11 mouse cellular contexts compared by ENCODE assay signal in the genomic region with DNA sequence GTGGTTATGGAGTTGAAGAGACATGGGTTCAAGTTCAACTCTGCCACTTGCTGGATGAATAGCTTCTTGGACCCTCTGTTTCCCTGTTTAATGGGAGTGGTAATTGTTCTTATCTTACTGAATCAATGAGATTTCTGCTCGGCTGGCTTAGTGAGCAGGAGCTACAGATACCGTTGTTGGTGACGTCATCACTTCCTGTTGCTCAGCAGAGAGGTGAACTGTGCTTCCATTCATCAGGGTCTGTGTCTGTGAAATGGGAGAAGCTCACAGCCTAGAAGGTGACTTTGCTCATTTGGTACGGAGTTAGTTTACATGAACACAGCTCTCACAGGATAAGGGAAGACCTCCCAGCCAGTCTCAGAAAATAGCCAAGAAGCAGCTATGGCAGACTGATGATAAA. TPM values are rescaled to one million over a fixed set of nuclear protein-coding genes. Genes with fewer than 3 reads are reported as not detected.
"Had no signal": no experiment of that assay in that cellular context is flagged by ENCODE, and none has a peak within 500 bp of the region (broad histone marks: within the 10 kb centered on the region; RNA-seq: fewer than 3 reads in every experiment).

No protein-coding gene starts in this region.

- DNase-seq: kidney, adult 18-20 months; kidney, postnatal 10 days; liver; liver, embryonic 13.5 days; liver, postnatal 0 days; lung, postnatal 14 days; right cerebral cortex, postnatal 4 days; spleen, adult 18-20 months; thymus, postnatal 36 days had no signal

RNA-seq across cellular contexts. Expression of gene Myod1, which starts 22.4 kb away (rescaled TPM):
- total RNA-seq: layer of hippocampus, postnatal 25 days; megakaryocyte-erythroid progenitor cell, adult 5-6 weeks had no signal
